Mouse (Mus musculus): ENCODE measurements around the gene Olfr224. TPM values are rescaled to one million over a fixed set of nuclear protein-coding genes. Genes with fewer than 3 reads are reported as not detected.
"Not testable (repeated sequence)": the region's sequence is repeated elsewhere in the genome, so short reads cannot be mapped to it uniquely, and the experiment has no call there.

The Olfr224 gene
- polyA plus RNA-seq, 1 experiment from 2014 or later, result 0.15 TPM

DNA sequence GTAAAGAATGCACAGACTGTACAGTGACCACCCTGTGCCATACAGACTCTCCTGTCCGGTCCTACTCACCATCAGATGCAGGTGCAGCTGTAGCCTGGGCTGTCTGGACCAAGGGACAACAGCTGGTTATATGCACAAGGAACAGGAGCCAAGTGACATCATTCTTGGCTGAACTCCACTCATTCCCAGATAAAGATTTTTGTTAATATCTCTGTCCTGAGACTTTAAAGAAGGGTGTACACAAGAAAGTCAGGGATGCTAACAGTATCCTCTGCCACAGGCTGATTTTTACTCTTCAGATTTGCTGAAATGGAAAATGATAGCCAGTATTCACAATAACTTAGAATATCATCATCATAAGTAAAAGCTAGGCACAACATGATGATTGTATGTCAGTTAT is 14.8 kb downstream of the Olfr224 start, which contains the start of gene Olfr328:
Gene Olfr328, minus strand, starts transcription at position 101 of the 400 bp plus-strand sequence.
- ATAC-seq, result no peak
- 91% methylated on average over 1 of the region's 1 CpGs for WGBS
- Histone ChIP-seq H3K9ac (ENCODE audit: low read depth, low read length) (no peak within 1 kb of the TSS), H3K4me2 (ENCODE audit: low read length) (no peak within 1 kb of the TSS), H3K4me1 (ENCODE audit: control insufficient read depth, insufficient read depth, low read depth, low read length) (no peaks in the 10 kb centered on the region), H3K36me3 (ENCODE audit: control insufficient read depth, insufficient read depth, low read length) (no peaks in the 10 kb centered on the region), H3K4me3 (ENCODE audit: low read length) (no peak within 1 kb of the TSS), H3K27me3 (replicated peaks; ENCODE audit: control insufficient read depth, insufficient read depth, low read length) (no peaks in the 10 kb centered on the region), H3K9me3 (ENCODE audit: control insufficient read depth, low read length) (no peaks in the 10 kb centered on the region), H3K27ac (ENCODE audit: low read depth, low read length) (no peak within 1 kb of the TSS)

- H3K9ac ChIP-seq (ENCODE audit: low read depth, low read length), result no peak within 1 kb of the TSS
- no peak within 1 kb of the TSS for H3K27ac ChIP-seq (ENCODE audit: low read depth, low read length)
- H3K9me3 ChIP-seq (ENCODE audit: control insufficient read depth, low read length), result no peaks in the 10 kb centered on the region
- H3K4me2 ChIP-seq (ENCODE audit: low read length), result no peak within 1 kb of the TSS
- H3K36me3 ChIP-seq (ENCODE audit: control insufficient read depth, insufficient read depth, low read length), result no peaks in the 10 kb centered on the region
- ATAC-seq, result no peak
- no peaks in the 10 kb centered on the region for H3K4me1 ChIP-seq (ENCODE audit: control insufficient read depth, insufficient read depth, low read depth, low read length)
- no peak within 1 kb of the TSS for H3K4me3 ChIP-seq (ENCODE audit: low read length)
- 84% methylated on average over 5 of the region's 5 CpGs for WGBS
- H3K27me3 ChIP-seq (replicated peaks; ENCODE audit: control insufficient read depth, insufficient read depth, low read length), result no peaks in the 10 kb centered on the region
These were observed 24.0 kb downstream of the Olfr224 start, which contains the start of gene Olfr329-ps for GRCm38 (mm10) chr11:58546322-58546721. Gene Olfr329-ps, minus strand, starts transcription at chr11:58546422.

DNA sequence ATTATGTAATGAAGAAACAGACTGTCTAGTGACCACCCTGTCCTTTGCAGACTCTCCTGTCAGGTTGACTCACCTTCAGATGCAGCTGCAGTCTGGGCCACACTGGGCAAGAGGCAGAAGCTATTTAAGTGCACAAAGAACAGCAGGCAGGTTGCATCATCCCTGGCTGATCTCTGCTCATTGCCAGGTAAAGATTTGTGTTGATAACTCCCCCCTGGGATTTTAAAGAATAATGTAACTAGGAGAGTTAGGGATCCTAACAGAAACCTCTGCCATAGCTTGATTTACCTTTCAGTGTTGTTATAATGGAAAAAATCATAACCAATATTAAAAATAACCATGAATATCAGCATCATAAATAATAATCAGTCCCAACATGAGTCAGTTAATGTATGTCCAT is 35.6 kb downstream of the Olfr224 start, which contains the start of gene Olfr330:
Gene Olfr330, minus strand, starts transcription at position 101 of the 400 bp plus-strand sequence.
- H3K4me2 ChIP-seq (ENCODE audit: low read length); H3K9ac ChIP-seq (ENCODE audit: low read depth, low read length); H3K9me3 ChIP-seq (ENCODE audit: control insufficient read depth, low read length); H3K36me3 ChIP-seq (ENCODE audit: control insufficient read depth, insufficient read depth, low read length); H3K27me3 ChIP-seq (replicated peaks; ENCODE audit: control insufficient read depth, insufficient read depth, low read length); H3K4me3 ChIP-seq (ENCODE audit: low read length); ATAC-seq; H3K27ac ChIP-seq (ENCODE audit: low read depth, low read length); H3K4me1 ChIP-seq (ENCODE audit: control insufficient read depth, insufficient read depth, low read depth, low read length): not testable (repeated sequence)

DNA sequence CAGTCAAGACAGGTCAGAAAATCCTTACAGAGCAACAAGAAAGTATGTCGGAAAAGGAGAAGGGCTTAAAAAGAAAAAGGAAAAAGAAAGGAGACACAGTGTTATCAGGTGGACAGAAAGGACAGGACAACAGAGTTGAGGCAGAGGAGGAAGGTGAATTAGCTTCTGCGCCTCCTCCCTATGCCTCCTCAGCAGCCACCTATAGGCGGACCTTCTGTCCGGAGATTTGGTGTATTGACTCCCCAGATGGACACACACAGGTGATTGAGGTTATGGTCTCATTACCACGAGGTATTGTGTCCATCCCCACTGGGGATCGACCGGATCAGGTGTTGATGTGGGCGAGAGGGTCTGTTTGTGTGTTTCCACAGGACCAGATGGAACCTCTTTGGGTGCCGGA is 50.6 kb downstream of the Olfr224 start:
- not testable (repeated sequence) for H3K4me3 ChIP-seq (ENCODE audit: low read length); H3K9ac ChIP-seq (ENCODE audit: low read depth, low read length); H3K27me3 ChIP-seq (replicated peaks; ENCODE audit: control insufficient read depth, insufficient read depth, low read length); H3K9me3 ChIP-seq (ENCODE audit: control insufficient read depth, low read length); ATAC-seq; H3K4me1 ChIP-seq (ENCODE audit: control insufficient read depth, insufficient read depth, low read depth, low read length); H3K27ac ChIP-seq (ENCODE audit: low read depth, low read length); H3K4me2 ChIP-seq (ENCODE audit: low read length); H3K36me3 ChIP-seq (ENCODE audit: control insufficient read depth, insufficient read depth, low read length)
- 93% methylated on average over 6 of the region's 9 CpGs for WGBS

DNA sequence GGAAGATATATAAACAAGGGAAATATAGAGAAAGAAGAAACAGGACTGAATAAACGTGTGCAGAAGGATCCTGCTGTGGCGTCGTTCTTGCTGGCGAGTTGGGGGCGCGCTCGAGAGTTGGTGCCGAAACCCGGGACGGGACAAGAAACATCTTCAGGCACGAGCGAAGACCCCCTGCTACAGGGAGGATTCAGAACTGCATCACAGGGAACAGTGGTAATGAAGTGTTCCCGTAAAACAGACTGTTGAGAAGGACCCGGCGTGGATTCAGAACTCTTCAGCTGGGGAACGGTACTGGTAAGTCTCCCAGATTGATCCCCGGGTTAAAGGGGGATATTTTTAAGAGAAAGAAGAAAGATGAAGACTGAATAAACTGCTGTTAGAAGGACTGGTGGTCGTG is 51.4 kb downstream of the Olfr224 start:
- not testable (repeated sequence) for ATAC-seq; H3K36me3 ChIP-seq (ENCODE audit: control insufficient read depth, insufficient read depth, low read length); H3K4me2 ChIP-seq (ENCODE audit: low read length); H3K9me3 ChIP-seq (ENCODE audit: control insufficient read depth, low read length); H3K9ac ChIP-seq (ENCODE audit: low read depth, low read length); H3K27me3 ChIP-seq (replicated peaks; ENCODE audit: control insufficient read depth, insufficient read depth, low read length); H3K27ac ChIP-seq (ENCODE audit: low read depth, low read length); H3K4me1 ChIP-seq (ENCODE audit: control insufficient read depth, insufficient read depth, low read depth, low read length); H3K4me3 ChIP-seq (ENCODE audit: low read length)
- WGBS, result 91% methylated on average over 16 of the region's 18 CpGs

Other genes starting within 250 kb of the Olfr224 start
- gene Zfp672, start 240.2 kb downstream of the Olfr224 start, polyA plus RNA-seq (2015; fragmentation: Nextera tagmentation; extraction: Ambion mirVana), result 38.2 and 38.6 TPM in 2 replicates
- 48.0 and 50.6 TPM in 2 replicates for gene Sh3bp5l, start 239.8 kb downstream of the Olfr224 start, polyA plus RNA-seq (2015; fragmentation: Nextera tagmentation; extraction: Ambion mirVana)
- gene Lypd8, start 191.5 kb downstream of the Olfr224 start, polyA plus RNA-seq (2015; fragmentation: Nextera tagmentation; extraction: Ambion mirVana), result not detected in 2 replicates
- not detected in 2 replicates for gene 1810065E05Rik, start 149.4 kb downstream of the Olfr224 start, polyA plus RNA-seq (2015; fragmentation: Nextera tagmentation; extraction: Ambion mirVana)
- gene Gm12253, start 138.0 kb downstream of the Olfr224 start, polyA plus RNA-seq (2015; fragmentation: Nextera tagmentation; extraction: Ambion mirVana), result not detected in 2 replicates
- gene Lypd9, start 117.6 kb downstream of the Olfr224 start, polyA plus RNA-seq (2015; fragmentation: Nextera tagmentation; extraction: Ambion mirVana), result not detected in 2 replicates
- gene Olfr30, start 108.3 kb downstream of the Olfr224 start, polyA plus RNA-seq (2015; fragmentation: Nextera tagmentation; extraction: Ambion mirVana), result not detected in 2 replicates
- gene Olfr332, start 78.0 kb downstream of the Olfr224 start, polyA plus RNA-seq (2015; fragmentation: Nextera tagmentation; extraction: Ambion mirVana), result not detected in 2 replicates
- not detected in 2 replicates for gene Olfr331, start 68.0 kb downstream of the Olfr224 start, polyA plus RNA-seq (2015; fragmentation: Nextera tagmentation; extraction: Ambion mirVana)
- not detected in 2 replicates for gene Olfr330, start 35.7 kb downstream of the Olfr224 start, polyA plus RNA-seq (2015; fragmentation: Nextera tagmentation; extraction: Ambion mirVana)
- gene Olfr329-ps, start 24.1 kb downstream of the Olfr224 start, polyA plus RNA-seq (2015; fragmentation: Nextera tagmentation; extraction: Ambion mirVana), result not detected in 2 replicates
- 0.07 TPM in 1 of 2 replicates, not detected in the other for gene Olfr328, start 14.9 kb downstream of the Olfr224 start, polyA plus RNA-seq (2015; fragmentation: Nextera tagmentation; extraction: Ambion mirVana)
- not detected in 2 replicates for gene Olfr325, start 7.2 kb upstream of the Olfr224 start, polyA plus RNA-seq (2015; fragmentation: Nextera tagmentation; extraction: Ambion mirVana)
- 0.08 and 0.30 TPM in 2 replicates for gene Olfr324, start 24.6 kb upstream of the Olfr224 start, polyA plus RNA-seq (2015; fragmentation: Nextera tagmentation; extraction: Ambion mirVana)
- gene 2210407C18Rik, start 45.5 kb upstream of the Olfr224 start, polyA plus RNA-seq (2015; fragmentation: Nextera tagmentation; extraction: Ambion mirVana), result not detected in 2 replicates
- not detected in 2 replicates for gene Olfr323, start 59.9 kb upstream of the Olfr224 start, polyA plus RNA-seq (2015; fragmentation: Nextera tagmentation; extraction: Ambion mirVana)
- 0.20 and 0.25 TPM in 2 replicates for gene Trim58, start 69.9 kb upstream of the Olfr224 start, polyA plus RNA-seq (2015; fragmentation: Nextera tagmentation; extraction: Ambion mirVana)
- gene Olfr322, start 88.2 kb upstream of the Olfr224 start, polyA plus RNA-seq (2015; fragmentation: Nextera tagmentation; extraction: Ambion mirVana), result not detected in 2 replicates
- gene Olfr320, start 110.5 kb upstream of the Olfr224 start, polyA plus RNA-seq (2015; fragmentation: Nextera tagmentation; extraction: Ambion mirVana), result not detected in 2 replicates
- gene Olfr319, start 128.6 kb upstream of the Olfr224 start, polyA plus RNA-seq (2015; fragmentation: Nextera tagmentation; extraction: Ambion mirVana), result not detected in 2 replicates
- gene Olfr318, start 153.5 kb upstream of the Olfr224 start, polyA plus RNA-seq (2015; fragmentation: Nextera tagmentation; extraction: Ambion mirVana), result not detected in 2 replicates
- gene Olfr317, start 168.7 kb upstream of the Olfr224 start, polyA plus RNA-seq (2015; fragmentation: Nextera tagmentation; extraction: Ambion mirVana), result 0.26 and 0.27 TPM in 2 replicates
- not detected in 2 replicates for gene Olfr316, start 182.2 kb upstream of the Olfr224 start, polyA plus RNA-seq (2015; fragmentation: Nextera tagmentation; extraction: Ambion mirVana)
- gene Olfr315, start 202.6 kb upstream of the Olfr224 start, polyA plus RNA-seq (2015; fragmentation: Nextera tagmentation; extraction: Ambion mirVana), result 0.10 TPM in 1 of 2 replicates, not detected in the other
- not detected in 2 replicates for gene Olfr314, start 212.4 kb upstream of the Olfr224 start, polyA plus RNA-seq (2015; fragmentation: Nextera tagmentation; extraction: Ambion mirVana)
- gene Fam183b, start 231.4 kb upstream of the Olfr224 start, polyA plus RNA-seq (2015; fragmentation: Nextera tagmentation; extraction: Ambion mirVana), result 10.0 and 11.0 TPM in 2 replicates
- gene Olfr313, start 244.4 kb upstream of the Olfr224 start, polyA plus RNA-seq (2015; fragmentation: Nextera tagmentation; extraction: Ambion mirVana), result not detected in 2 replicates